ENCODE assay signal across 17 mouse cellular contexts in the genomic region with DNA sequence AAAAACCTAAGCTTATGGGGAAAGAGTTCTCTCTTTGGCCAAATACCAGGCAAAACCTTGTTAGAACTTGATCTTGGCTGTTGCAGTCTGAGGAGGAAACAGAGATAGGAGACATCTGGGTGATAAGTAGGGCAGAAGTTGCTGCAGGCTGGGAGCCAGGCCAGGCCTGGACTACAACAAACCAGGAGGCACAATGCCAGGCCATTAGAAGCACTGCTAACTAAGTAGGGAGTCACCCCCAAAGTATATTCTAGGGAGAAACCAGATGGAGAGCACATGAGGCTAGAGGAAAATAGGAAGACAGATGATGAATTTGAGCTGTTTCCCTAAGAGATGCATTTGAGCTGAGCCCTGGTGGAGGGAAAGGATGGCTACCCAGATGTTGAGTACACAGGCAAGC.
A peak's percentile ranks its signal among the peaks of the same experiment; 100 is the strongest.
DNase-seq lines count a peak whose midpoint lies in the region; ATAC-seq and TF ChIP-seq lines count a peak whose summit lies in the region.
"Had no signal": no experiment of that assay in that cellular context is flagged by ENCODE, and none has a peak within 500 bp of the region (broad histone marks: within the 10 kb centered on the region; RNA-seq: fewer than 3 reads in every experiment).

No protein-coding gene starts in this region.

- no peak for TF ChIP-seq CTCF in heart, adult 2 months (IDR thresholded peaks at IDR 0.05)

- H3K27me3 ChIP-seq in heart, adult 2 months (ENCODE audit: control insufficient read depth, insufficient read depth, low read length), result no peaks in the 10 kb centered on the region
- no peaks in the 10 kb centered on the region for H3K27me3 ChIP-seq in heart, embryonic 10.5 days (ENCODE audit: insufficient read depth, poor library complexity, severe bottlenecking)
- H3K27me3 ChIP-seq in midbrain, embryonic 11.5 days (ENCODE audit: control insufficient read depth, insufficient read depth, low read length), result no peaks in the 10 kb centered on the region
- H3K27me3 ChIP-seq: heart, embryonic 13.5 days; liver, embryonic 15.5 days had no signal

- ATAC-seq in midbrain, embryonic 11.5 days (ENCODE audit: low FRiP score), result no peak
- ATAC-seq: hindbrain, postnatal 0 days had no signal

- TF ChIP-seq POLR2A in heart, adult 2 months (IDR thresholded peaks at IDR 0.05; ENCODE audit: insufficient read depth, low read depth, low read length), result no peak

- DNase-seq in heart, adult 2 months, result peak; percentile 32 to 45
- DNase-seq in heart, embryonic 10.5 days (ENCODE audit: low spot score), result no peak
- DNase-seq in urinary bladder, postnatal 25 days (ENCODE audit: low spot score), result peak; percentile 12
- no peak for DNase-seq in urinary bladder, postnatal 10 days (ENCODE audit: low spot score)
- peak; percentile 56 for DNase-seq in lung, postnatal 36 days
- no peak for DNase-seq in yolk sac, embryonic 10.5 days (ENCODE audit: low spot score)
- no peak for DNase-seq in midbrain, embryonic 11.5 days (ENCODE audit: low spot score, missing footprints)
- DNase-seq in right cerebral cortex, postnatal 36 days (ENCODE audit: low spot score in 2 of 2), result no peak
- DNase-seq: adrenal gland, postnatal 10 days; cerebellum, adult 9-10 months; kidney, adult 2 months; right cerebral cortex, postnatal 25 days; thymus, postnatal 14 days had no signal

- no peak overlapping the region for H3K4me2 ChIP-seq in midbrain, embryonic 11.5 days
- H3K4me2 ChIP-seq: heart, embryonic 13.5 days; liver, embryonic 15.5 days had no signal

- no peaks in the 10 kb centered on the region for H3K36me3 ChIP-seq in heart, adult 2 months (ENCODE audit: control insufficient read depth, insufficient read depth, low read length)
- H3K36me3 ChIP-seq in heart, embryonic 10.5 days, result no peaks in the 10 kb centered on the region
- H3K36me3 ChIP-seq in midbrain, embryonic 11.5 days (ENCODE audit: control insufficient read depth, insufficient read depth, low read length), result no peaks in the 10 kb centered on the region
- H3K36me3 ChIP-seq: G1E; heart, embryonic 13.5 days; liver, embryonic 15.5 days had no signal

- H3K4me3 ChIP-seq in heart, adult 2 months, result no peak overlapping the region
- no peak overlapping the region for H3K4me3 ChIP-seq in heart, embryonic 10.5 days
- no peak overlapping the region for H3K4me3 ChIP-seq in midbrain, embryonic 11.5 days (ENCODE audit: low read depth, low read length)
- H3K4me3 ChIP-seq: heart, embryonic 13.5 days; liver, embryonic 15.5 days had no signal

- intact Hi-C loops in heart, adult 2 months (cut with DNase I), result no loop called here

- no peak overlapping the region for H3K9ac ChIP-seq in heart, adult 2 months (ENCODE audit: low read depth, low read length)
- no peak overlapping the region for H3K9ac ChIP-seq in midbrain, embryonic 11.5 days (ENCODE audit: low read length)
- H3K9ac ChIP-seq: heart, embryonic 13.5 days; liver, embryonic 15.5 days had no signal

- H3K27ac ChIP-seq in heart, adult 2 months, result no peak overlapping the region
- no peak overlapping the region for H3K27ac ChIP-seq in heart, embryonic 10.5 days
- no peak overlapping the region for H3K27ac ChIP-seq in midbrain, embryonic 11.5 days (ENCODE audit: low read depth, low read length)
- H3K27ac ChIP-seq: heart, embryonic 13.5 days; hindbrain, postnatal 0 days; liver, embryonic 15.5 days had no signal

- no peaks in the 10 kb centered on the region for H3K9me3 ChIP-seq in heart, embryonic 10.5 days
- no peaks in the 10 kb centered on the region for H3K9me3 ChIP-seq in midbrain, embryonic 11.5 days (ENCODE audit: control insufficient read depth, low read length)
- H3K9me3 ChIP-seq: heart, embryonic 13.5 days; liver, embryonic 15.5 days had no signal

- no peaks in the 10 kb centered on the region for H3K4me1 ChIP-seq in heart, adult 2 months (ENCODE audit: control insufficient read depth, insufficient read depth, low read length)
- H3K4me1 ChIP-seq in heart, embryonic 10.5 days, result no peaks in the 10 kb centered on the region
- H3K4me1 ChIP-seq in midbrain, embryonic 11.5 days (ENCODE audit: control insufficient read depth, insufficient read depth, low read length), result no peaks in the 10 kb centered on the region
- H3K4me1 ChIP-seq: heart, embryonic 13.5 days; liver, embryonic 15.5 days had no signal

- TF ChIP-seq EP300 in heart, adult 2 months (IDR thresholded peaks at IDR 0.05; ENCODE audit: insufficient read depth, low read depth, low read length), result no peak

- H3K79me2 ChIP-seq in heart, adult 2 months (replicated peaks; ENCODE audit: control insufficient read depth, insufficient read depth, low read length), result no peaks in the 10 kb centered on the region

Comparison
In these comparisons a context has a peak if more than half of its experiments do, and no peak if none do; other contexts are left out.
1. DNase-seq: peak in heart, adult 2 months (2 of 2), urinary bladder, postnatal 25 days (single experiment) and lung, postnatal 36 days (single experiment); none in heart, embryonic 10.5 days (single experiment), urinary bladder, postnatal 10 days (single experiment), yolk sac, embryonic 10.5 days (single experiment), midbrain, embryonic 11.5 days (single experiment) and right cerebral cortex, postnatal 36 days (0 of 2).